18 mouse cellular contexts compared by ENCODE assay signal in the genomic region with DNA sequence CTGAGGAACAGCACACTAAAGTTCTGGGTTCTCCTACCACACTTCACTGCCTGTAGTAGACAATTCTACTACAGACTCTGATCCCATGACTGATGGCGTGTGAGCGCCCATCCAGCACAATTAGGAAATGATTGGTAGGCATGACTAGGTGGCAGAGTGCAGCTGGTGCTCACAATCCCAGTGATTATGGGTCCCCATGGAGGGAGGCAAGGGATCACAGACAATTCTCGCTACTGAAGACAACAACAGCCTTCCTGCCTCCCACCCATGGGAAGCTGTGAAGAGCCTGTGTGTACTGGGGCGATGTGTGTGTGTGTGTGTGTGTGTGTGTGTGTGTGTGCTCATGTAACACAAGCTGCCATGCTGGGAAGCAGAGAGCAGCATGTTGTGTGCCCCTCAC.
DNase-seq lines count a peak whose midpoint lies in the region; ATAC-seq lines count a peak whose summit lies in the region.
"Had no signal": no experiment of that assay in that cellular context is flagged by ENCODE, and none has a peak within 500 bp of the region (broad histone marks: within the 10 kb centered on the region; RNA-seq: fewer than 3 reads in every experiment).

No protein-coding gene starts in this region.

- no peak overlapping the region for H3K4me2 ChIP-seq in midbrain, embryonic 11.5 days
- H3K4me2 ChIP-seq in embryonic facial prominence, embryonic 14.5 days (ENCODE audit: low read depth, low read length): no peak overlapping the region
- H3K4me2 ChIP-seq: heart, embryonic 12.5 days; limb, embryonic 13.5 days; liver, embryonic 15.5 days had no signal

- no peaks in the 10 kb centered on the region for H3K9me3 ChIP-seq in midbrain, embryonic 10.5 days (replicated peaks)
- no peaks in the 10 kb centered on the region for H3K9me3 ChIP-seq in midbrain, embryonic 11.5 days (ENCODE audit: control insufficient read depth, low read length)
- H3K9me3 ChIP-seq in embryonic facial prominence, embryonic 14.5 days (ENCODE audit: control insufficient read depth, low read length): no peaks in the 10 kb centered on the region
- H3K9me3 ChIP-seq: heart, embryonic 12.5 days; limb, embryonic 13.5 days; liver, embryonic 15.5 days had no signal

- peaks cover 15% of the 10 kb centered on the region for H3K36me3 ChIP-seq in midbrain, embryonic 10.5 days
- H3K36me3 ChIP-seq in midbrain, embryonic 11.5 days (ENCODE audit: control insufficient read depth, insufficient read depth, low read length): no peaks in the 10 kb centered on the region
- H3K36me3 ChIP-seq in embryonic facial prominence, embryonic 14.5 days (ENCODE audit: control insufficient read depth, insufficient read depth, low read length): no peaks in the 10 kb centered on the region
- H3K36me3 ChIP-seq: liver, embryonic 15.5 days had no signal

- intact Hi-C loops in gastrocnemius, postnatal 14 days (cut with DNase I; ENCODE audit: low total_unique reads): no loop called here

- H3K4me3 ChIP-seq in midbrain, embryonic 10.5 days: no peak overlapping the region
- H3K4me3 ChIP-seq in midbrain, embryonic 11.5 days (ENCODE audit: low read depth, low read length): no peak overlapping the region
- no peak overlapping the region for H3K4me3 ChIP-seq in embryonic facial prominence, embryonic 14.5 days (ENCODE audit: low read depth, low read length)
- H3K4me3 ChIP-seq: gastrocnemius, adult 2 months; heart, embryonic 12.5 days; limb, embryonic 13.5 days; liver, embryonic 15.5 days had no signal

- H3K27ac ChIP-seq in midbrain, embryonic 10.5 days (replicated peaks): peak overlapping the region; percentile 52; the same call in 1 of the 2 replicates
- no peak overlapping the region for H3K27ac ChIP-seq in midbrain, embryonic 11.5 days (ENCODE audit: low read depth, low read length)
- H3K27ac ChIP-seq in embryonic facial prominence, embryonic 14.5 days (replicated peaks; ENCODE audit: low read depth, low read length): no peak overlapping the region
- H3K27ac ChIP-seq: gastrocnemius, adult 2 months; kidney, postnatal 0 days; limb, embryonic 13.5 days; liver, embryonic 15.5 days; stomach, postnatal 0 days had no signal

- 86% methylated on average over 4 of the region's 4 CpGs for WGBS in midbrain, embryonic 10.5 days
- WGBS in midbrain, embryonic 11.5 days: 85% methylated on average over 4 of the region's 4 CpGs
- WGBS in embryonic facial prominence, embryonic 14.5 days: 88% methylated on average over 3 of the region's 4 CpGs

- H3K4me1 ChIP-seq in midbrain, embryonic 10.5 days: peaks cover 6% of the 10 kb centered on the region
- no peaks in the 10 kb centered on the region for H3K4me1 ChIP-seq in midbrain, embryonic 11.5 days (ENCODE audit: control insufficient read depth, insufficient read depth, low read length)
- no peaks in the 10 kb centered on the region for H3K4me1 ChIP-seq in embryonic facial prominence, embryonic 14.5 days (ENCODE audit: control insufficient read depth, insufficient read depth, low read length)
- H3K4me1 ChIP-seq: heart, embryonic 12.5 days; limb, embryonic 13.5 days; liver, embryonic 15.5 days had no signal

- no peak for DNase-seq in midbrain, embryonic 10.5 days (ENCODE audit: low spot score)
- DNase-seq in midbrain, embryonic 11.5 days (ENCODE audit: low spot score, missing footprints): no peak
- DNase-seq in embryonic facial prominence, embryonic 14.5 days (ENCODE audit: low spot score): no peak
- DNase-seq in mesoderm, embryonic 11.5 days (ENCODE audit: low read depth, low spot score): peak; percentile 27
- peak; percentile 52 for DNase-seq in retina, postnatal 1 day
- no peak for DNase-seq in gastrocnemius, postnatal 14 days
- DNase-seq in kidney, postnatal 10 days: no peak
- DNase-seq: adrenal gland, adult 2 months; cerebellum, adult 9-11 months; gastrocnemius, adult 2 months; heart, postnatal 14 days; kidney, adult 11 months; right cerebral cortex, adult 18-20 months had no signal

- H3K9ac ChIP-seq in midbrain, embryonic 11.5 days (ENCODE audit: low read length): no peak overlapping the region
- no peak overlapping the region for H3K9ac ChIP-seq in embryonic facial prominence, embryonic 14.5 days (ENCODE audit: low read depth, low read length)
- H3K9ac ChIP-seq: heart, embryonic 12.5 days; limb, embryonic 13.5 days; liver, embryonic 15.5 days had no signal

- no peaks in the 10 kb centered on the region for H3K27me3 ChIP-seq in midbrain, embryonic 10.5 days (ENCODE audit: low read depth, poor library complexity, severe bottlenecking)
- H3K27me3 ChIP-seq in midbrain, embryonic 11.5 days (ENCODE audit: control insufficient read depth, insufficient read depth, low read length): no peaks in the 10 kb centered on the region
- H3K27me3 ChIP-seq in embryonic facial prominence, embryonic 14.5 days (replicated peaks; ENCODE audit: control insufficient read depth, insufficient read depth, low read length): no peaks in the 10 kb centered on the region
- H3K27me3 ChIP-seq: heart, embryonic 12.5 days; limb, embryonic 13.5 days; liver, embryonic 15.5 days had no signal

- ATAC-seq in midbrain, embryonic 11.5 days (ENCODE audit: low FRiP score): no peak
- ATAC-seq in embryonic facial prominence, embryonic 14.5 days (ENCODE audit: low read depth): peak; percentile 50; the same call in 1 of the 2 replicates

Comparison
In these comparisons a context has a peak if more than half of its experiments do, and no peak if none do; other contexts are left out.
1. DNase-seq: peak in mesoderm, embryonic 11.5 days (single experiment) and retina, postnatal 1 day (single experiment); none in midbrain, embryonic 10.5 days (single experiment), midbrain, embryonic 11.5 days (single experiment), embryonic facial prominence, embryonic 14.5 days (single experiment), gastrocnemius, postnatal 14 days (single experiment) and kidney, postnatal 10 days (single experiment).